Mouse (Mus musculus) heart, postnatal 36 days (tissue): ENCODE measurements around the gene Lrrc73. TPM values are rescaled to one million over a fixed set of nuclear protein-coding genes. Genes with fewer than 3 reads are reported as not detected.

Experiments
- DNase-seq, 2 experiments: peaks; one replicate each; pipeline ENCODE4 v3.0.0; 2021 to 2022
- intact Hi-C: fragments of 180-260 bp; cut with DNase I; formaldehyde crosslinking; loops from one replicate; pipeline ENCODE4 v1.15.1; 2025
- total RNA-seq, 2 experiments: library from RNA; stranded (reverse); gene quantifications; 2 replicates each; pipeline ENCODE4 v1.2.3; 2021

Lrrc73 gene
- total RNA-seq, 2 experiments from 2014 or later: 0.22 to 0.30 TPM

DNA sequence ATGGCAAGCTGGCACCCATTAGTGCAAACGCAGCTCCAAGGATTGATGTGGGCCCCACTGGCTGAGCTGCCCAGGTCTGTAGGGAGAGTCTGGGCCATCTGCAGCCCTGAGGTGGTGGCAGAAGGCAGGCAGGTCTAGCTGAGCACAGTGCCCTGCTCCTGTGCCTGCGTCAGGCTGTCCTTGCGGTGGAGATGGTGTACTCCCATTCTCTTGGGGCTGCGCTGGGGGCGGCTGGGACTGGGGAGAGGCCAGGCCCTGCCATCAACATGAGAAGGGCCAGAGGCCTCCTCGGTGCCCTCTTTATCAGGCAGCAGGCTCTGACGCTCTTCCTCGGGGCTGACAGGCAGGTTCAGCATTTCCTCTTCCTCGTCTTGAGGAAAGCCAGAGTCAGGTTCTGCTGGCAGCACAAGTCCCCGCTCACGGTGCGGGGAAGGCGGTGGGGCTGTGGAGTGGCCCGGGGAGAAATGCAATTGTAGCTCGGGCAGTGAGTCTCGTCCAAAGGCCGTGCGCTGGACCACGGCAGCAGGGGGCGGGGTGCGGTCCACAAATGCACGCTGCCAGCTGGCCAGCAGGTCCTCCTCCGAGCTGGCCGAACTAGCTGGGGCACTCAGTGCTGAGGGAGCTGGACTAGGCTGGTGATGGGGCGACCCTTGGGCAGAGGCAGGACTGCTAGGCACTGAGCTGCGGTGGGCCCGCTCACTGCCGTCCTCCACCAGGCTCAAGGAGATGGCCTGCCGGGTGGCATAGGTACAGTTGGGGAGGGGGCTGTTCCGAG is 5.1 kb downstream of the Lrrc73 start:
- no peak for DNase-seq
- intact Hi-C loops: no loop called here

DNA sequence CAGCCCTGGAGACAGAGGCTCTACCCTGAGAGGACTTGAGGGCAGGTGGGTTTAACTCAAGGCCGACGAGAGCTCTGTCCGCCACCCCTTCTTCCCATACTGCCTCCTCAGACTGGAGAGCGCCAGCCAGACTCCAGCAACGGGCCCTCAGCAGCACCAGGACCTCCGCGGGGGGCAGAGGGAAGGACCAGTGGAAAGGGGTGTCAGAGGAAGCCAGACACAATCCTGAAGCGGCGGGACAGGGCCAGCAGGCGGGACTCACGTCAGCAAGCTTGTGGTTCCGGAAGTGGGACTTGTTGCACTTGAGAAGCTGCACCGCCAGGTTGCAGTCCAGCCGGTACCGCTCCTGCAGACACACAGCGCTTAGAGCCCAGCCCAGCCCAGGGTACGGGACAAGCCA is 6.3 kb downstream of the Lrrc73 start:
- intact Hi-C loops: no loop called here
- DNase-seq: no peak

GRCm38 (mm10) chr17:46262201-46262694 is 8.9 kb downstream of the Lrrc73 start:
- DNase-seq: peak in 1 of 2 experiments; percentile 43
- intact Hi-C loops: no loop called here

DNA sequence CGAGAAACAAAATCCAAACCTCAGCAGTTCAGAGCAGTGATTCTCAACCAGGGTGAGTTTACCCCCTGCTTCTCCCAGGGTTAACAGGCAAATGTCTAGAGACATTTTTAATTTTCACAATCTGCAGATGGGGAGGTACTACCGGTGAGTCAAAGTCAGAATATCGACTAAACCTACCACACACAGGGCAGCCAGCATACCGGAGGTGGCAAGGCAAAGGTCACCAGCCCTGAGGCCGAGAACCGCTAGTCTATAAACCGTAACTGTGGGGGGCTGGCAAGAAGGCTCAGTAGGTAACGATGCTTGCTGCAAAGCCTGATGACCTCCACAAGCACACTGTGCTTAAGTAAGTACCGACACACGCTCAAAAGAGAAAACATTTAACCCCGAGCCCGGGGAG is 12.2 kb downstream of the Lrrc73 start:
- no peak for DNase-seq
- intact Hi-C loops: loop anchor here (5.0 kb wide), 1 partner anchor 117 kb away; the partner anchor contains the start of gene Zfp318

- DNase-seq: peak; percentile 82 to 88
- intact Hi-C loops: loop anchor here (1.0 to 5.0 kb wide), 2 partner anchors 32 to 116 kb away; partner anchors contain the start of gene Zfp318
These were observed 12.7 kb downstream of the Lrrc73 start for GRCm38 (mm10) chr17:46265918-46266618.

- DNase-seq: no peak
- intact Hi-C loops: loop anchor here (1.0 to 5.0 kb wide), 2 partner anchors 31 to 115 kb away; partner anchors contain the start of gene Zfp318
These were observed 13.7 kb downstream of the Lrrc73 start for GRCm38 (mm10) chr17:46266986-46267385.

GRCm38 (mm10) chr17:46267511-46267910 is 14.2 kb downstream of the Lrrc73 start:
- DNase-seq: no peak
- intact Hi-C loops: loop anchor here (5.0 kb wide), 1 partner anchor 115 kb away; the partner anchor contains the start of gene Zfp318

DNA sequence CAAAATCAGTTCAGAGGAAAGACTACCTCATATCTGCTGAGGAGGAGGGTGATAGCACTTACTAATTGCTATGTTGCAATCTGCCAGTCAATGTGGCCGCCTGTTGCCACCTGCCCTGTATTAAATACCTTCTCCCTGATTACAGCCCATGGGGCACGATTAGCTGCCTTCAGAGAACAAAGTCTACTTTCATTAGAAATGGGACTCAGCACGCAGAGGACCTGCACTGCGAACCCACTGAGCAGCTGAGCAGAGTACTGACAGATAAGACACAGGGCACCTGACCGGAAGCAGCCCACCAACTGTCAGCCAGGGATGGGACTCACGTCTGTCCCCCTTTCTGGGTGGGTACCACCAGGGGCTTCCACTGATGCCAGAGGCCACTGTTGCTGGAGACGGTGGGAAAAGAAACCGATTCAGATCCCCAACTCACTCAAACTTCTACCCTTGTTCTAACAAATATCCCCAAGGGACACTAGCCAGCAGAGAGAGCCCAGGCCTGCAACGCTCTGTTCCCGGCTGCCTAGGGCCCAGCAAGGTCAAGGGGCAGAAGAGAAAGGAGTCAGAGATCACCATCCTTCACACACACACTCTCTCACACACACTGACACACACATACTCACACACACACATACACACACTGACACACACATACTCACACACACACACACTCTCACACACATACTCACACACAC is 14.8 kb downstream of the Lrrc73 start:
- no peak for DNase-seq
- intact Hi-C loops: loop anchor here (5.0 kb wide), 1 partner anchor 114 kb away; the partner anchor contains the start of gene Zfp318

GRCm38 (mm10) chr17:46269771-46270534 is 16.6 kb downstream of the Lrrc73 start:
- intact Hi-C loops: loop anchor here (5.0 kb wide), 1 partner anchor 112 kb away; the partner anchor contains the start of gene Zfp318
- DNase-seq: peak; percentile 50 to 58

GRCm38 (mm10) chr17:46272058-46272457 is 18.7 kb downstream of the Lrrc73 start:
- intact Hi-C loops: no loop called here
- DNase-seq: peak in 1 of 2 experiments; percentile 2

DNA sequence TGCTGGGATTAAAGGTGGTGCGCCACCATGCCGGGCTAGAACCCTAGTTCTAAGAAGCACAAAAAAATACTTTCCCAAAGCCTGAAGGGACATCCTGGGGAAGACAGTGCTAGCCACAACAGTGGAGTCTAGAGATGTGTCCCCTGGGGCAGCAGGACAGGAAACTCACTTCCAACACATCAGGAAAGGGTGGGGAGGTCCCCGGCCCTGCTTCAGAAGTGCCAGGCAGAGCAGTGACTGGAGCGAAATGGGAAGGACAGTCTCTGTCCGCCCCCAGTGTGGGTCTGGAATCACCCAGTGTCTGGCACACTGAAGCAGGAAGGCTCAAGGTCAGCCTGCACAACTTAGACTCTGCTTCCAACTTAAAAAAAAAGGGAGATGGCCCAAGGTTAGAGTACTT is 19.3 kb downstream of the Lrrc73 start:
- DNase-seq: peak in 1 of 2 experiments; percentile 36
- intact Hi-C loops: no loop called here

GRCm38 (mm10) chr17:46273803-46274236 is 20.5 kb downstream of the Lrrc73 start:
- intact Hi-C loops: no loop called here
- DNase-seq: no peak

- intact Hi-C loops: no loop called here
- no peak for DNase-seq
These were observed 21.1 kb downstream of the Lrrc73 start for GRCm38 (mm10) chr17:46274465-46274864.

GRCm38 (mm10) chr17:46275034-46275433 is 21.7 kb downstream of the Lrrc73 start:
- intact Hi-C loops: no loop called here
- no peak for DNase-seq

DNA sequence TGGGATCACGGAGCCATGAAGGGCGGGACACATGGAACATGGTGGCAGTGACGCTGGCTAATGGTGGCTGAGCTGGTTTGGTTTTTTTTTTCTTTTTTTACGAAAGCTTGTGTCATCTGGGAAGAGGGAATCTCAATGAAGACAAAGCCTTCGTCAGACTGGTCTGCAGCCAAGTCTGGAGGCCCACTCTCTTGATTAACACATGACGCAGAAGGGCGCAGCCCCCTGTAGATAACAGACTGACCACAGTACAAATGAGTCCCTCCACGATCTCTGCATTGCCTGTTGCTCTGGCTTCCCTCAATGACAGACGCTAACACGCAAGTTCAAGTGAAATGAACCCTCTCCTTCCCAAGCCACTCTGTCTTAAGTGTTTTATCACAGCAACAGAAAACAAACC is 22.2 kb downstream of the Lrrc73 start:
- intact Hi-C loops: no loop called here
- DNase-seq: no peak

DNA sequence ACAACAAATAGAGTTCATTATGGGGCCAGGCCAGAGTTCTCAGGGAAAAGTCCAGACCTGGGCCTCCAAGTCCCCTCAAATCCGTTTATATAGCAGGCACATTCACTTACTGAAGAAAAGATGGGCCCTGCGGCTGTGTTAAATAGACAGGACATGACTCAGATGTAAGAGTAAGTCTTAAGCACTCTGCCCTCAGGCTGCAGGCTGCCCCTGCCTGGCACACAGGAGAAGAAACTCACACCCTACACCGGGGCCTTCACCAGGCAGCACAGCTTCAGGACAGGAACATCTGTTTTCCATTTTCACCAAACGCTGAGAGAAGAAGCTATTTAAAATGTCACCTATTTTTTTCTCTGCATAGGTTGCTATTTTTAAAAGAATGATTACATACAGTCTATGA is 24.3 kb downstream of the Lrrc73 start:
- intact Hi-C loops: no loop called here
- no peak for DNase-seq

DNA sequence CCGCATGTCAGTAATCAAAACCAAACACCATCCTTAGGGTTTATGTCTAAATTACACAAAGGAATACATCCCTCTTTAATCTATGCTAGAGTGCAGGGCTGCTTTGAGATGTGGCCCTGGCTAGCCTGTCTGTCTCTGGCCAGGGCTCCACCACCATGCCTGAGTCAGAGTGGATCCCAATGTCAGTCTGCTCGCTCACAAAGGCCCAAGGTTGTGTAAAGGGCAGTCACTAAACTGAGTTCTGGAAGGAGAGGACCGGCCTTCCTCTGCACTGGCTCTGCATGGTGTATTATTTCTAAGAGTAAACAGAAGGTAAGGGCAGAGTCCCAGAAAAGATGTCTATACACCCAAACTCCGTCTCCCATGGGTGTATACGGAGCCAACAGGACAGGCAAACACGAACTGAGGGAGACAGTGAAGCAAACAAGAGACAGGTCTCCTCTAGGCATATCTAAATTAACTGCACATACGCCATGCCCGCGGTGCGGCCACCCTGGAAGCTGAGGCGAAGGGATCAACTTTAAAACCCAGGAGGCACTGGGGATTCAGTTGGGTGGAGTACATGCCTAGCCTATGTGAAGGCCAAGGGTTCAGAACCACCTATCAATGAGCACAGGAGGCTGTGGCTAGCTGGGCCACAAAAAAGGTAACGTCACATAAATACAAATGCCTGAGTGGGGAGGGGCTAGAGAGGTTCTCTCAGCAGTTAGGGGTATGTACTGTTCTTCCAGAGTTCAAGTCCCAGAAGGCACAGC is 24.9 kb downstream of the Lrrc73 start:
- no peak for DNase-seq
- intact Hi-C loops: no loop called here

GRCm38 (mm10) chr17:46282483-46283123 is 29.3 kb downstream of the Lrrc73 start, which contains the start of gene Tjap1:
Tjap1 (minus strand) TSS chr17:46283026.
- peak; percentile 84 for DNase-seq
- intact Hi-C loops: no loop called here

GRCm38 (mm10) chr17:46283140-46283539 is 29.8 kb downstream of the Lrrc73 start:
- no peak for DNase-seq
- intact Hi-C loops: no loop called here
